Mouse (Mus musculus) heart, embryonic 11.5 days (tissue): ENCODE results near the gene Nelfe. TPM values are rescaled to one million over a fixed set of nuclear protein-coding genes. Genes with fewer than 3 reads are reported as not detected.
"Not testable (repeated sequence)": the region's sequence is repeated elsewhere in the genome, so short reads cannot be mapped to it uniquely, and the experiment has no call there.

Experiments
- ATAC-seq: fragments of 200-750 bp; cut with Nextera tagmentation; replicated peaks from 2 replicates; pipeline ENCODE4 v1.8.0; 2017; ENCODE audit warnings: moderate library complexity; ENCODE audit not compliant: insufficient number of reproducible peaks, low FRiP score, low TSS enrichment
- H3K27ac ChIP-seq: fragments of 300-500 bp; sonication (generic); 2 replicates; pipeline ENCODE4 v1.5.1; 2014; ENCODE audit warnings: mild to moderate bottlenecking, low read depth, low read length
- H3K27me3 ChIP-seq: fragments of 300-500 bp; sonication (generic); 2 replicates; pipeline ENCODE4 v1.6.1; 2014; ENCODE audit warnings: mild to moderate bottlenecking, low read length, mixed read lengths; ENCODE audit not compliant: control insufficient read depth, insufficient read depth
- H3K36me3 ChIP-seq: fragments of 300-500 bp; sonication (generic); 2 replicates; pipeline ENCODE4 v1.6.1; 2014; ENCODE audit warnings: mild to moderate bottlenecking, low read length, moderate library complexity, mixed read lengths; ENCODE audit not compliant: control insufficient read depth, insufficient read depth
- H3K4me1 ChIP-seq: fragments of 300-500 bp; sonication (generic); 2 replicates; pipeline ENCODE4 v1.6.1; 2014; ENCODE audit warnings: low read length; ENCODE audit not compliant: control insufficient read depth, insufficient read depth
- H3K4me2 ChIP-seq: fragments of 300-500 bp; sonication (generic); 2 replicates; pipeline ENCODE4 v1.6.1; 2014; ENCODE audit warnings: mild to moderate bottlenecking, moderate library complexity
- H3K4me3 ChIP-seq: fragments of 300-500 bp; sonication (generic); 2 replicates; pipeline ENCODE4 v1.5.1; 2014; ENCODE audit warnings: low read depth, low read length
- H3K9ac ChIP-seq: fragments of 300-500 bp; sonication (generic); 2 replicates; pipeline ENCODE4 v1.6.1; 2014; ENCODE audit warnings: mild to moderate bottlenecking, low read depth, low read length, moderate library complexity
- H3K9me3 ChIP-seq: fragments of 300-500 bp; sonication (generic); replicated peaks from 2 replicates; pipeline ENCODE4 v1.6.1; 2016; ENCODE audit warnings: low read length; ENCODE audit not compliant: control insufficient read depth
- whole genome bisulfite sequencing: fragments of 180-500 bp; shearing (Covaris S2); extraction: QIAGEN DNeasy Blood & Tissue Kit; methylation state at CpG from one replicate; pipeline ENCODE4 v1.1.7; 2014; ENCODE audit not compliant: insufficient replicate concordance; 5-methylcytosine and 5-hydroxymethylcytosine counted together
- microRNA-seq: library from miRNA; unstranded; fragments of <30 nt; microRNA quantifications from one replicate; pipeline ENCODE4, GENCODE M21; 2016; ENCODE audit warnings: borderline number of aligned reads
- polyA plus RNA-seq: library from polyadenylated mRNA; unstranded; fragments of >200 nt; fragmentation: Nextera tagmentation; extraction: Ambion mirVana; gene quantifications from 2 replicates; pipeline ENCODE4 v1.2.1, GENCODE M21; 2014

Nelfe gene
- polyA plus RNA-seq, 1 experiment from 2014 or later: 89.9 TPM

GRCm38 (mm10) chr17:34898706-34899052, 48.5 kb downstream of the Nelfe start:
- Histone ChIP-seq H3K27me3 (no peaks in the 10 kb centered on the region), H3K4me1 (peaks cover 26% of the 10 kb centered on the region), H3K4me3 (peak overlapping the region; percentile 78), H3K4me2 (peak overlapping the region; percentile 93), H3K9me3 (no peaks in the 10 kb centered on the region), H3K9ac (peak overlapping the region; percentile 98), H3K27ac (peak overlapping the region; percentile 90), H3K36me3 (peaks cover 15% of the 10 kb centered on the region)
- WGBS: under 1% methylated on average over 16 of the region's 47 CpGs
- no peak for ATAC-seq

GRCm38 (mm10) chr17:34899053-34899889, 49.1 kb downstream of the Nelfe start:
- under 1% methylated on average over 39 of the region's 45 CpGs for WGBS

GRCm38 (mm10) chr17:34899890-34900243, 49.7 kb downstream of the Nelfe start:
- peaks cover 15% of the 10 kb centered on the region for H3K36me3 ChIP-seq
- no peaks in the 10 kb centered on the region for H3K27me3 ChIP-seq
- H3K4me3 ChIP-seq: peak overlapping the region; percentile 78
- H3K9me3 ChIP-seq: no peaks in the 10 kb centered on the region
- peak overlapping the region; percentile 90 for H3K27ac ChIP-seq
- 5% methylated on average over 5 of the region's 5 CpGs for WGBS
- no peak for ATAC-seq
- H3K4me2 ChIP-seq: peak overlapping the region; percentile 93
- peak overlapping the region; percentile 98 for H3K9ac ChIP-seq
- peaks cover 23% of the 10 kb centered on the region; the same call in 1 of the 2 replicates for H3K4me1 ChIP-seq

More at GRCm38 (mm10) chr17:34899053-34899889, 49.1 kb downstream of the Nelfe start:
- Histone ChIP-seq H3K36me3 (peaks cover 15% of the 10 kb centered on the region), H3K9me3 (no peaks in the 10 kb centered on the region), H3K4me1 (peaks cover 24% of the 10 kb centered on the region; the same call in 1 of the 2 replicates), H3K27ac (peak overlapping the region; percentile 90), H3K4me2 (peak overlapping the region; percentile 93), H3K4me3 (peak overlapping the region; percentile 78), H3K9ac (peak overlapping the region; percentile 98), H3K27me3 (no peaks in the 10 kb centered on the region)
- ATAC-seq: no peak

- H3K27ac ChIP-seq, H3K4me3 ChIP-seq, H3K4me2 ChIP-seq, H3K27me3 ChIP-seq, ATAC-seq, H3K9me3 ChIP-seq, H3K9ac ChIP-seq: not testable (repeated sequence)
- Histone ChIP-seq H3K36me3 (peaks cover 19% of the 10 kb centered on the region), H3K4me1 (peaks cover 15% of the 10 kb centered on the region; the same call in 1 of the 2 replicates)
Measured at GRCm38 (mm10) chr17:34900826-34901225, 50.6 kb downstream of the Nelfe start.

- H3K9me3 ChIP-seq, ATAC-seq, H3K9ac ChIP-seq, H3K4me1 ChIP-seq, H3K27ac ChIP-seq, H3K4me3 ChIP-seq, H3K4me2 ChIP-seq, H3K27me3 ChIP-seq: not testable (repeated sequence)
- peaks cover 24% of the 10 kb centered on the region for H3K36me3 ChIP-seq
- 90% methylated on average over 8 of the region's 10 CpGs for WGBS
Measured at GRCm38 (mm10) chr17:34901948-34902347, 51.8 kb downstream of the Nelfe start.

- Histone ChIP-seq H3K4me2 (no peak overlapping the region), H3K4me3 (no peak overlapping the region), H3K27me3 (no peaks in the 10 kb centered on the region), H3K9ac (no peak overlapping the region), H3K4me1 (no peaks in the 10 kb centered on the region), H3K36me3 (peaks cover 33% of the 10 kb centered on the region), H3K9me3 (no peaks in the 10 kb centered on the region), H3K27ac (no peak overlapping the region)
- ATAC-seq: no peak
- WGBS: 83% methylated on average over 9 of the region's 9 CpGs
Measured at GRCm38 (mm10) chr17:34902895-34903294, 52.7 kb downstream of the Nelfe start.

Small RNA genes lying within 50 kb of the gene (microRNA-seq; reads per million reads assigned to microRNA genes)
- gene Mir6970 (not detected), gene Mir6971 (1.2 reads per million, percentile 16 among the genes with 10 or more reads in this experiment), gene Mir6972 (not detected)

Other genes starting within 250 kb of the Nelfe start
- 94.7 and 115 TPM in 2 replicates for gene Rnf5, start 246.7 kb upstream of the Nelfe start, polyA plus RNA-seq
- 51.6 and 63.1 TPM in 2 replicates for gene Agpat1, start 246.1 kb upstream of the Nelfe start, polyA plus RNA-seq
- gene Egfl8, start 234.4 kb upstream of the Nelfe start, polyA plus RNA-seq: 0.82 and 0.90 TPM in 2 replicates
- 31.7 and 34.3 TPM in 2 replicates for gene Ppt2, start 221.9 kb upstream of the Nelfe start, polyA plus RNA-seq
- gene Prrt1, start 220.9 kb upstream of the Nelfe start, polyA plus RNA-seq: not detected in 2 replicates
- gene Fkbpl, start 205.6 kb upstream of the Nelfe start, polyA plus RNA-seq: 10.9 and 11.4 TPM in 2 replicates
- 41.0 and 49.8 TPM in 2 replicates for gene Atf6b, start 203.2 kb upstream of the Nelfe start, polyA plus RNA-seq
- gene Tnxb, start 179.9 kb upstream of the Nelfe start, polyA plus RNA-seq: 0.24 and 0.27 TPM in 2 replicates
- gene C4b, start 106.5 kb upstream of the Nelfe start, polyA plus RNA-seq: not detected in 2 replicates
- gene Cyp21a1, start 45.8 kb upstream of the Nelfe start, polyA plus RNA-seq: not detected in 2 replicates
- 15.7 and 17.8 TPM in 2 replicates for gene Stk19, start 13.4 kb upstream of the Nelfe start, polyA plus RNA-seq
- 37.3 and 38.7 TPM in 2 replicates for gene Dxo, start 13.4 kb upstream of the Nelfe start, polyA plus RNA-seq
- 24.3 and 30.3 TPM in 2 replicates for gene Skiv2l, start 181 bp upstream of the Nelfe start, polyA plus RNA-seq
- gene Cfb, start 12.1 kb downstream of the Nelfe start, polyA plus RNA-seq: 0.65 and 2.5 TPM in 2 replicates
- 0.52 and 0.59 TPM in 2 replicates for gene Zbtb12, start 29.1 kb downstream of the Nelfe start, polyA plus RNA-seq
- not detected in 2 replicates for gene Gm20547, start 31.7 kb downstream of the Nelfe start, polyA plus RNA-seq
- gene C2, start 47.9 kb downstream of the Nelfe start, polyA plus RNA-seq: 0.70 and 0.94 TPM in 2 replicates
- 32.4 and 42.3 TPM in 2 replicates for gene Ehmt2, start 48.1 kb downstream of the Nelfe start, polyA plus RNA-seq
- 0.10 and 0.13 TPM in 2 replicates for gene Slc44a4, start 64.1 kb downstream of the Nelfe start, polyA plus RNA-seq
- gene Neu1, start 80.9 kb downstream of the Nelfe start, polyA plus RNA-seq: 16.0 and 16.6 TPM in 2 replicates
- gene Hspa1b, start 108.8 kb downstream of the Nelfe start, polyA plus RNA-seq: 0.48 and 0.50 TPM in 2 replicates
- not detected in 2 replicates for gene Gm20481, start 119.5 kb downstream of the Nelfe start, polyA plus RNA-seq
- 1.9 and 2.5 TPM in 2 replicates for gene Hspa1a, start 121.8 kb downstream of the Nelfe start, polyA plus RNA-seq
- 1.7 and 4.0 TPM in 2 replicates for gene Hspa1l, start 122.3 kb downstream of the Nelfe start, polyA plus RNA-seq
- 162 and 169 TPM in 2 replicates for gene Lsm2, start 131.5 kb downstream of the Nelfe start, polyA plus RNA-seq
- gene Vars, start 150.6 kb downstream of the Nelfe start, polyA plus RNA-seq: 55.7 and 59.7 TPM in 2 replicates
- gene Vwa7, start 166.2 kb downstream of the Nelfe start, polyA plus RNA-seq: 0.20 and 0.27 TPM in 2 replicates
- 1.8 and 2.1 TPM in 2 replicates for gene Sapcd1, start 177.6 kb downstream of the Nelfe start, polyA plus RNA-seq
- gene Msh5, start 196.4 kb downstream of the Nelfe start, polyA plus RNA-seq: 4.4 and 4.6 TPM in 2 replicates
- gene Clic1, start 199.6 kb downstream of the Nelfe start, polyA plus RNA-seq: 86.4 and 228 TPM in 2 replicates
- gene Ddah2, start 208.6 kb downstream of the Nelfe start, polyA plus RNA-seq: 213 and 217 TPM in 2 replicates
- not detected in 2 replicates for gene Ly6g6c, start 215.0 kb downstream of the Nelfe start, polyA plus RNA-seq
- 1.4 and 1.8 TPM in 2 replicates for gene Mpig6b, start 215.8 kb downstream of the Nelfe start, polyA plus RNA-seq
- 0.42 TPM in 1 of 2 replicates, not detected in the other for gene Ly6g6e, start 226.5 kb downstream of the Nelfe start, polyA plus RNA-seq
- gene Ly6g6d, start 227.7 kb downstream of the Nelfe start, polyA plus RNA-seq: 2.0 and 2.2 TPM in 2 replicates
- gene Ly6g6f, start 235.2 kb downstream of the Nelfe start, polyA plus RNA-seq: 1.8 TPM in 2 replicates
- 47.4 and 51.2 TPM in 2 replicates for gene Abhd16a, start 238.9 kb downstream of the Nelfe start, polyA plus RNA-seq